Mouse (Mus musculus) layer of hippocampus, postnatal 10 days (tissue): ENCODE results near the gene Fnip1. TPM values are rescaled to one million over a fixed set of nuclear protein-coding genes. Genes with fewer than 3 reads are reported as not detected.
"Not testable (repeated sequence)": the region's sequence is repeated elsewhere in the genome, so short reads cannot be mapped to it uniquely, and the experiment has no call there.

ENCODE experiments used
- DNase-seq, 2 experiments: peaks; one replicate each; pipeline ENCODE4 v3.0.0; 2021; ENCODE audit warnings: low spot score in 2 of 2
- long read RNA-seq: library from polyadenylated mRNA; stranded (forward); transcript quantifications from one replicate; pipeline ENCODE4 v2.0.0, GENCODE M21; 2023
- total RNA-seq, 2 experiments: library from RNA; stranded (reverse); gene quantifications; 2 replicates each; pipeline ENCODE4 v1.2.3; 2021

Fnip1 gene
- 10 to 100 TPM; 22.8 to 23.3 TPM for total RNA-seq
- long read RNA-seq, full-length matches to known transcripts, result 3 of 7 reads
- long read RNA-seq, partial matches to known transcripts, result 3 of 7 reads
- long read RNA-seq, other reads (novel, unspliced or antisense), result 1 of 7 reads

GRCm38 (mm10) chr11:54437823-54438337, at the start of gene Fnip1:
TSS of gene Fnip1 (plus strand) at chr11:54438199.
- DNase-seq, result peak; percentile 94 to 96

GRCm38 (mm10) chr11:54390386-54390785, 47.6 kb upstream of the Fnip1 start:
- DNase-seq, result no peak

- DNase-seq, result no peak
Measured at GRCm38 (mm10) chr11:54391326-54391725, 46.7 kb upstream of the Fnip1 start.

- DNase-seq, result no peak
Measured at GRCm38 (mm10) chr11:54396686-54397085, 41.3 kb upstream of the Fnip1 start.

GRCm38 (mm10) chr11:54398058-54398457, 39.9 kb upstream of the Fnip1 start:
- no peak for DNase-seq

GRCm38 (mm10) chr11:54400803-54401202, 37.2 kb upstream of the Fnip1 start:
- DNase-seq, result not testable (repeated sequence)

GRCm38 (mm10) chr11:54404885-54405284, 33.1 kb upstream of the Fnip1 start:
- no peak for DNase-seq

- no peak for DNase-seq
Measured at GRCm38 (mm10) chr11:54406930-54407546, 31.0 kb upstream of the Fnip1 start.

- DNase-seq, result no peak
Measured at GRCm38 (mm10) chr11:54410612-54411011, 27.4 kb upstream of the Fnip1 start.

GRCm38 (mm10) chr11:54413017-54413416, 25.0 kb upstream of the Fnip1 start:
- peak in 1 of 2 experiments; percentile 12 for DNase-seq

- DNase-seq, result no peak
Measured at GRCm38 (mm10) chr11:54423007-54423406, 15.0 kb upstream of the Fnip1 start.

GRCm38 (mm10) chr11:54426267-54426666, 11.7 kb upstream of the Fnip1 start:
- DNase-seq, result no peak

GRCm38 (mm10) chr11:54427138-54427537, 10.9 kb upstream of the Fnip1 start:
- DNase-seq, result no peak

GRCm38 (mm10) chr11:54427695-54428352, 10.2 kb upstream of the Fnip1 start:
- DNase-seq, result no peak

GRCm38 (mm10) chr11:54429224-54429623, 8.8 kb upstream of the Fnip1 start:
- no peak for DNase-seq

- no peak for DNase-seq
Measured at GRCm38 (mm10) chr11:54435797-54436196, 2.2 kb upstream of the Fnip1 start.

- DNase-seq, result no peak
Measured at GRCm38 (mm10) chr11:54437310-54437822, 633 bp upstream of the Fnip1 start.

- DNase-seq, result no peak
Measured at GRCm38 (mm10) chr11:54438366-54438781, 375 bp downstream of the Fnip1 start.

- no peak for DNase-seq
Measured at GRCm38 (mm10) chr11:54438991-54439690, 1.1 kb downstream of the Fnip1 start.

GRCm38 (mm10) chr11:54439691-54440029, 1.7 kb downstream of the Fnip1 start:
- DNase-seq, result no peak

GRCm38 (mm10) chr11:54450757-54451156, 12.8 kb downstream of the Fnip1 start:
- DNase-seq, result not testable (repeated sequence)

- DNase-seq, result no peak
Measured at GRCm38 (mm10) chr11:54454516-54454915, 16.5 kb downstream of the Fnip1 start.
